Mouse (Mus musculus) cerebellum, adult 2 months (tissue): Measurements from ENCODE around the gene Otx2.

Experiments used
- CTCF ChIP-seq: fragments of 200-500 bp; IDR thresholded peaks from 2 replicates; pipeline ENCODE4 v1.5.1; 2011; ENCODE audit warnings: low read depth, mild to moderate bottlenecking, control low read depth, low read length, moderate library complexity, borderline replicate concordance; ENCODE audit not compliant: insufficient read depth
- POLR2A ChIP-seq: fragments of 200-500 bp; IDR thresholded peaks from 2 replicates; pipeline ENCODE4 v1.6.1; 2011; ENCODE audit warnings: low read length, control low read depth, borderline replicate concordance; ENCODE audit not compliant: insufficient read depth

GRCm38 (mm10) chr14:48626271-48626670 lies 47.3 kb downstream of the Otx2 start:
- TF ChIP-seq POLR2A: no peak
- no peak for TF ChIP-seq CTCF
